Mouse (Mus musculus) cerebral cortex, adult 2 months (tissue): ENCODE data around the gene Insl3.

Experiments
- WGBS: fragments of 180-500 bp; shearing (Covaris S2); methylation state at CpG from one replicate; pipeline ENCODE4 v1.1.7; 2018; 5-methylcytosine and 5-hydroxymethylcytosine counted together

Gene Insl3

GRCm38 (mm10) chr8:71689028-71689427 is at the start of gene Insl3:
TSS of gene Insl3 (plus strand) at chr8:71689214.
- WGBS: 14% methylated on average over 33 of the region's 33 CpGs

- WGBS: 94% methylated on average over 4 of the region's 4 CpGs
Observed at GRCm38 (mm10) chr8:71639318-71639717, 49.7 kb upstream of the Insl3 start.

- 83% methylated on average over 9 of the region's 9 CpGs for WGBS
Observed at GRCm38 (mm10) chr8:71645510-71645909, 43.5 kb upstream of the Insl3 start.

GRCm38 (mm10) chr8:71654600-71654999 is 34.4 kb upstream of the Insl3 start:
- 16% methylated on average over 24 of the region's 24 CpGs for WGBS

GRCm38 (mm10) chr8:71657816-71658215 is 31.2 kb upstream of the Insl3 start:
- WGBS: 29% methylated on average over 9 of the region's 9 CpGs

GRCm38 (mm10) chr8:71658515-71659049 is 30.4 kb upstream of the Insl3 start:
- 44% methylated on average over 17 of the region's 17 CpGs for WGBS

GRCm38 (mm10) chr8:71659751-71660150 is 29.3 kb upstream of the Insl3 start:
- WGBS: 44% methylated on average over 1 of the region's 1 CpGs

- 15% methylated on average over 36 of the region's 36 CpGs for WGBS
Observed at GRCm38 (mm10) chr8:71660325-71661120, 28.5 kb upstream of the Insl3 start.

GRCm38 (mm10) chr8:71665331-71666130 is 23.5 kb upstream of the Insl3 start:
- 17% methylated on average over 22 of the region's 22 CpGs for WGBS

GRCm38 (mm10) chr8:71666855-71667254 is 22.2 kb upstream of the Insl3 start:
- 32% methylated on average over 1 of the region's 1 CpGs for WGBS

GRCm38 (mm10) chr8:71667256-71667655 is 21.8 kb upstream of the Insl3 start:
- WGBS: 56% methylated on average over 5 of the region's 5 CpGs

- WGBS: 6% methylated on average over 21 of the region's 21 CpGs
Observed at GRCm38 (mm10) chr8:71668220-71668975, 20.6 kb upstream of the Insl3 start.

GRCm38 (mm10) chr8:71670198-71670597 is 18.8 kb upstream of the Insl3 start:
- WGBS: 8% methylated on average over 11 of the region's 12 CpGs

GRCm38 (mm10) chr8:71670621-71671548 is 18.1 kb upstream of the Insl3 start:
- WGBS: under 1% methylated on average over 63 of the region's 64 CpGs

GRCm38 (mm10) chr8:71671549-71671965 is 17.5 kb upstream of the Insl3 start, which contains the start of gene Unc13a:
TSS of gene Unc13a (minus strand) at chr8:71671757.
- WGBS: under 1% methylated on average over 42 of the region's 42 CpGs

- 25% methylated on average over 6 of the region's 6 CpGs for WGBS
Observed at GRCm38 (mm10) chr8:71672168-71672735, 16.8 kb upstream of the Insl3 start.

GRCm38 (mm10) chr8:71674071-71674470 is 14.9 kb upstream of the Insl3 start:
- WGBS: 48% methylated on average over 2 of the region's 2 CpGs

- 30% methylated on average over 9 of the region's 9 CpGs for WGBS
Observed at GRCm38 (mm10) chr8:71675456-71676019, 13.5 kb upstream of the Insl3 start.

- 2% methylated on average over 40 of the region's 40 CpGs for WGBS
Observed at GRCm38 (mm10) chr8:71676020-71676741, 12.8 kb upstream of the Insl3 start, which contains the start of gene Jak3. TSS of gene Jak3 (plus strand) at chr8:71676296.
